In genomic region chr2:148520291-148520690, GRCm38 (mm10) we compare ENCODE assay signal across 24 mouse cellular contexts.
DNase-seq lines count a peak whose midpoint lies in the region; ATAC-seq and TF ChIP-seq lines count a peak whose summit lies in the region.
"Had no signal": no experiment of that assay in that cellular context is flagged by ENCODE, and none has a peak within 500 bp of the region (broad histone marks: within the 10 kb centered on the region; RNA-seq: fewer than 3 reads in every experiment).

No protein-coding gene starts in this region.

- no peak for TF ChIP-seq EP300 in heart, adult 2 months (IDR thresholded peaks at IDR 0.05; ENCODE audit: insufficient read depth, low read depth, low read length)

- H3ac ChIP-seq in myocyte (ENCODE audit: control insufficient read depth, insufficient read length): no peak overlapping the region

- 46% methylated on average over 7 of the region's 7 CpGs for WGBS in heart, adult 2 months
- WGBS in heart, embryonic 11.5 days (ENCODE audit: insufficient replicate concordance): 52% methylated on average over 7 of the region's 7 CpGs
- WGBS in lung, embryonic 15.5 days: 35% methylated on average over 7 of the region's 7 CpGs
- WGBS in intestine, embryonic 15.5 days: 58% methylated on average over 7 of the region's 7 CpGs

- no peak overlapping the region for H3K4me2 ChIP-seq in heart, embryonic 11.5 days
- no peak overlapping the region for H3K4me2 ChIP-seq in lung, embryonic 15.5 days
- no peak overlapping the region for H3K4me2 ChIP-seq in intestine, embryonic 15.5 days (replicated peaks)
- H3K4me2 ChIP-seq in myocyte (ENCODE audit: low read depth): peak overlapping the region; percentile 39
- H3K4me2 ChIP-seq: forebrain, embryonic 13.5 days; limb, embryonic 15.5 days; midbrain, embryonic 11.5 days had no signal

- H3K27ac ChIP-seq in heart, adult 2 months: peak overlapping the region; percentile 30
- no peak overlapping the region for H3K27ac ChIP-seq in heart, embryonic 11.5 days (ENCODE audit: low read depth, low read length)
- peak overlapping the region; percentile 46 for H3K27ac ChIP-seq in lung, embryonic 15.5 days
- H3K27ac ChIP-seq in intestine, embryonic 15.5 days: 0 out of 2 replicates have a peak overlapping the region, but pooled peaks have one; percentile 2
- H3K27ac ChIP-seq: embryonic facial prominence, embryonic 12.5 days; forebrain, embryonic 13.5 days; hindbrain, postnatal 0 days; limb, embryonic 15.5 days; liver, embryonic 14.5 days had no signal

- H3K9me3 ChIP-seq in heart, embryonic 11.5 days (replicated peaks; ENCODE audit: control insufficient read depth, low read length): no peaks in the 10 kb centered on the region
- no peaks in the 10 kb centered on the region for H3K9me3 ChIP-seq in lung, embryonic 15.5 days
- no peaks in the 10 kb centered on the region for H3K9me3 ChIP-seq in intestine, embryonic 15.5 days
- H3K9me3 ChIP-seq: embryonic facial prominence, embryonic 12.5 days; forebrain, embryonic 13.5 days; limb, embryonic 15.5 days had no signal

- H3K4me3 ChIP-seq in heart, adult 2 months: no peak overlapping the region
- H3K4me3 ChIP-seq in heart, embryonic 11.5 days (ENCODE audit: low read depth, low read length): no peak overlapping the region
- no peak overlapping the region for H3K4me3 ChIP-seq in lung, embryonic 15.5 days
- H3K4me3 ChIP-seq in intestine, embryonic 15.5 days (replicated peaks): no peak overlapping the region
- H3K4me3 ChIP-seq in myocyte: no peak overlapping the region
- H3K4me3 ChIP-seq: embryonic facial prominence, embryonic 12.5 days; erythroblast, embryonic 14.5 days; forebrain, embryonic 13.5 days; limb, embryonic 15.5 days had no signal

- no peaks in the 10 kb centered on the region for H3K27me3 ChIP-seq in heart, adult 2 months (ENCODE audit: control insufficient read depth, insufficient read depth, low read length)
- H3K27me3 ChIP-seq in heart, embryonic 11.5 days (ENCODE audit: control insufficient read depth, insufficient read depth, low read length): no peaks in the 10 kb centered on the region
- H3K27me3 ChIP-seq in lung, embryonic 15.5 days: no peaks in the 10 kb centered on the region
- H3K27me3 ChIP-seq in intestine, embryonic 15.5 days (replicated peaks): no peaks in the 10 kb centered on the region
- H3K27me3 ChIP-seq in myocyte (ENCODE audit: control insufficient read depth, insufficient read depth, insufficient read length): no peaks in the 10 kb centered on the region
- H3K27me3 ChIP-seq: embryonic facial prominence, embryonic 12.5 days; forebrain, embryonic 13.5 days; limb, embryonic 15.5 days had no signal

- no peak for TF ChIP-seq POLR2A in heart, adult 2 months (IDR thresholded peaks at IDR 0.05; ENCODE audit: insufficient read depth, low read depth, low read length)
- TF ChIP-seq POLR2A in myocyte (IDR thresholded peaks at IDR 0.05; ENCODE audit: insufficient read length, low read depth): no peak

- ATAC-seq in heart, embryonic 11.5 days (replicated peaks; ENCODE audit: insufficient number of reproducible peaks, low FRiP score, low TSS enrichment): no peak
- peak; percentile 32; the same call in 1 of the 2 replicates for ATAC-seq in lung, embryonic 15.5 days (ENCODE audit: borderline replicate concordance, extremely low read depth, low FRiP score, low TSS enrichment)
- peak; percentile 23; the same call in 1 of the 2 replicates for ATAC-seq in intestine, embryonic 15.5 days
- ATAC-seq: forebrain, embryonic 13.5 days; hindbrain, postnatal 0 days had no signal

- TF ChIP-seq CTCF in heart, adult 2 months (IDR thresholded peaks at IDR 0.05): no peak

- no peak overlapping the region for H3K9ac ChIP-seq in heart, adult 2 months (ENCODE audit: low read depth, low read length)
- no peak overlapping the region for H3K9ac ChIP-seq in heart, embryonic 11.5 days (ENCODE audit: low read depth, low read length)
- H3K9ac ChIP-seq in lung, embryonic 15.5 days: no peak overlapping the region
- H3K9ac ChIP-seq in intestine, embryonic 15.5 days: no peak overlapping the region
- H3K9ac ChIP-seq: embryonic facial prominence, embryonic 12.5 days; forebrain, embryonic 13.5 days; limb, embryonic 15.5 days; liver, embryonic 14.5 days had no signal

- DNase-seq in heart, adult 2 months: no peak
- no peak for DNase-seq in lung, postnatal 25 days (ENCODE audit: low spot score)
- DNase-seq in c-Kit-positive CD71-positive TER-119-positive erythroid progenitor cells, embryonic 14.5 days (ENCODE audit: low spot score): no peak
- DNase-seq: adrenal gland, postnatal 25 days; cerebellum, adult 11 months; cerebellum, adult 9-11 months; gastrocnemius, postnatal 10 days; heart, postnatal 10 days; kidney, adult 2 months; kidney, postnatal 10 days; left cerebral cortex, postnatal 4 days; right cerebral cortex, postnatal 14 days; thymus, postnatal 25 days had no signal

- intact Hi-C loops in heart, adult 2 months (cut with DNase I): no loop called here

- H3K36me3 ChIP-seq in heart, adult 2 months (ENCODE audit: control insufficient read depth, insufficient read depth, low read length): peaks cover 9% of the 10 kb centered on the region
- H3K36me3 ChIP-seq in heart, embryonic 11.5 days (ENCODE audit: control insufficient read depth, insufficient read depth, low read length): no peaks in the 10 kb centered on the region
- no peaks in the 10 kb centered on the region for H3K36me3 ChIP-seq in lung, embryonic 15.5 days
- no peaks in the 10 kb centered on the region for H3K36me3 ChIP-seq in intestine, embryonic 15.5 days
- no peaks in the 10 kb centered on the region for H3K36me3 ChIP-seq in myocyte (ENCODE audit: control insufficient read depth, insufficient read depth)
- H3K36me3 ChIP-seq: embryonic facial prominence, embryonic 12.5 days; limb, embryonic 15.5 days had no signal

- H3K4me1 ChIP-seq in heart, adult 2 months (ENCODE audit: control insufficient read depth, insufficient read depth, low read length): peaks cover 19% of the 10 kb centered on the region
- peaks cover 16% of the 10 kb centered on the region for H3K4me1 ChIP-seq in heart, embryonic 11.5 days (ENCODE audit: control insufficient read depth, insufficient read depth, low read length)
- peaks cover 29% of the 10 kb centered on the region for H3K4me1 ChIP-seq in lung, embryonic 15.5 days
- peaks cover 8% of the 10 kb centered on the region; the same call in 1 of the 2 replicates for H3K4me1 ChIP-seq in intestine, embryonic 15.5 days (replicated peaks)
- H3K4me1 ChIP-seq: forebrain, embryonic 13.5 days had no signal

- H3K79me2 ChIP-seq in heart, adult 2 months (replicated peaks; ENCODE audit: control insufficient read depth, insufficient read depth, low read length): no peaks in the 10 kb centered on the region
- no peaks in the 10 kb centered on the region for H3K79me2 ChIP-seq in myocyte (ENCODE audit: control insufficient read depth, insufficient read depth)

TF ChIP-seq in myocyte, 11 proteins besides CTCF, POLR2A, EP300 and RAD21:
- no peak for TF ChIP-seq TCF12 (IDR thresholded peaks at IDR 0.05; ENCODE audit: insufficient read depth, poor library complexity, severe bottlenecking)
- TF ChIP-seq MAX (IDR thresholded peaks at IDR 0.05; ENCODE audit: low read depth): no peak
- TF ChIP-seq E2F4 (IDR thresholded peaks at IDR 0.05; ENCODE audit: insufficient read depth): no peak
- no peak for TF ChIP-seq SRF (IDR thresholded peaks at IDR 0.05; ENCODE audit: control insufficient read depth, insufficient read length, low read depth)
- no peak for TF ChIP-seq MYOD1 (IDR thresholded peaks at IDR 0.05; ENCODE audit: control insufficient read depth in 1 of 3, insufficient read length in 2 of 3, low read depth in 2 of 3)
TF ChIP-seq in myocyte: peak in this region for 0.
